Mouse (Mus musculus) monocyte, adult 5-6 weeks (primary cell): Measurements from ENCODE around the gene 9930111J21Rik1. TPM values are rescaled to one million over a fixed set of nuclear protein-coding genes. Genes with fewer than 3 reads are reported as not detected.
"Not testable (repeated sequence)": the region's sequence is repeated elsewhere in the genome, so short reads cannot be mapped to it uniquely, and the experiment has no call there.

Experiments used
- ATAC-seq: fragments of 153-309, 156-312 bp; replicated peaks from 2 replicates; pipeline ENCODE4 v1.8.0; 2017; ENCODE audit warnings: mild to moderate bottlenecking; ENCODE audit not compliant: low TSS enrichment, insufficient number of reproducible peaks, severe bottlenecking, poor library complexity, low FRiP score
- total RNA-seq: library from RNA; stranded (forward); fragments of 200-1000, 200-491, 200-594 nt; gene quantifications from 3 replicates; pipeline ENCODE4 v1.2.3, GENCODE M21; 2017

9930111J21Rik1 gene
- total RNA-seq, 1 experiment from 2014 or later, result 33.5 TPM

DNA sequence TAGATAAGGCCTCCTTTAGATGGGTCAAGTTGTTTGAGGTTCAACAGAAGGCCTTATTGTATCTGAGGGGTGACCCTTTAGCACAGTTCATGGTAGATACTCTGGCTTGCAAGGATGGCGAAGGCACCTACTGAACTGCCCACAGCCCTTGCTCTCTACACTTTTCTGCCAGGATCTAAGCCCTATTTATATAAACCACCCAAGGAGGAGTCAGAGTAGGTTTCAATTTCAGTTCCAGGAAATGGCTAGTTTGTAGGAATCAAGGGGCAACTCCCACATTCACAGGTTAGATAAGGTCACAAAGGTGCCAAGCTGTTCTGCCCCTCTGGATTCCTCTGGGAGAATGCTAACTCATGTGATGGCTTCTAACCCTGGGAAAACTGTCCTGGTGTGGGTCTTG, 51.1 kb downstream of the 9930111J21Rik1 start:
- 0 out of 2 replicates have a peak, but pooled peaks have one; percentile 13 for ATAC-seq

DNA sequence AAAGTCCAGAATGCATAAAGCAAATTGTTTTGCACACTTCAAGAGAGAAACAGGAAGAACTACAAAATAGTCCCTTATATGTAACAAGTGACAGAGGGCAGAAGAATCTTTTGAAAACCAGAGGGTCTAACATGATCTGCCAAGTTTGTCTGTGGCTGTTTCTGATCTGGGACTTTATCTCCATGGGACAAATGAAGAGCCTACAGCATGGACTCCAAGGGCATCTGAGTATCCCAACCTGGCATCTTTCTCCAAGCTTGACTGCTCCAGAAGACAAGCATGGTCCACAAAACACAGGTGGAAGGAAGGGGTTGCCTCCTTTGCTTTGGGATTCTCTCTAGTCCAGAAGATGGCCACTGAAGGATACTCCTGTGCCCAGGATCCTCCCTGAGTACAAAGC, 52.8 kb downstream of the 9930111J21Rik1 start:
- ATAC-seq, result not testable (repeated sequence)

DNA sequence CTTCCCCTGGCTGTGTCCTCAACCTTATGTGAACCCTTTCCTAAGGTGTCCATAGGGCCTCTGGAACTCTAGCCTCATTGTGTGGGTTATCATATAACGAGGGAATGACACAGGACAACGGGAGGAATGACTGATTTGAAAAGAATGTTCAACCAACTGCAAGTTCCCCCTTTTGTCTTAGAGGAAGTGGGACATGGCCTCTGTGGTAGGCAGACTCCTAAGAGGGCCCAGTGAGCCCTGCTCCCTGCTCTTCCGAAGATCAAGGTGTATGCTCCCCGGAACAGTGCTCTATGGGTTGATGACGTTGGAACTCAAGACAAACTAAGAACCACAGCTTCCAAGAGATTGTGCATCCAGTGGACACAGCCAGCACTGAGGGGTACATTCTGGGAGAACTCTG, 55.4 kb downstream of the 9930111J21Rik1 start:
- ATAC-seq, result peak; percentile 62

DNA sequence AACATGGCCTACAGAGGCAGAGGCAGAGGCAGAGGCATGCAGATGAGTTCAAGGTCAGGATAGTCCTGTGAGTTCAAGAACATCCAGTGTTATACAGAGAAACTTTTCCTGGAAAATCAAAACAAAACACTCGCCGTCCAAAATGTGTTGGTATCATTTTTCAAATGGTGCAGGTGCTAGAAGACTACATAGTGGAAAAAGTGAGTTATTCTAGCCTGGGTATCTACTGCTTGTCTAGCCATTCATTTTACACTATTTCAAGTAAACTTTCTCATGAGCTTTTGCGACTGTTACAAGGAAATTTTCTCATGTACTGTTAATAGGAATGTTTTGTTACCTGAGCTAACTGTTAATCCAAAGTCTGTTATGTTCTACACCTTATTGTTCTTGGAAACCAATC, 60.8 kb downstream of the 9930111J21Rik1 start:
- no peak for ATAC-seq

DNA sequence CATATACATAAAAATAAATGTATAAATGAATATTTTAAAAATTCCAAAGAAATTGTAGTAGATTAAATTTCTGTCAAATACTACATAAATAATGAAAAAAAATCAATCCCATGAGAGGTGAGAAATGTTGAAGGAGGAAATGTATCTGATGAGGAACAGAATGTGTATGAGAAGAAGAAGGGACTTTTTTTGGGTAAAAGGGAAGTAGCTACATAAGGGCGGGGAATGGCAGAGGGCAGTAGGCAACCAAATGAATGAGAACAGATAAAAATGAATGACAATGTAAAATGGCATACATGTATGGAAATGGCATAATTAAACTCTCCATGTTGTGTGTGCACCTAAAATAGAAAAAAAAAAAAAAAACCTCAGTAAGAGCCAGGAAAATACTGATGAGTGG, 65.6 kb downstream of the 9930111J21Rik1 start:
- 0 out of 2 replicates have a peak, but pooled peaks have one; percentile 66 for ATAC-seq

DNA sequence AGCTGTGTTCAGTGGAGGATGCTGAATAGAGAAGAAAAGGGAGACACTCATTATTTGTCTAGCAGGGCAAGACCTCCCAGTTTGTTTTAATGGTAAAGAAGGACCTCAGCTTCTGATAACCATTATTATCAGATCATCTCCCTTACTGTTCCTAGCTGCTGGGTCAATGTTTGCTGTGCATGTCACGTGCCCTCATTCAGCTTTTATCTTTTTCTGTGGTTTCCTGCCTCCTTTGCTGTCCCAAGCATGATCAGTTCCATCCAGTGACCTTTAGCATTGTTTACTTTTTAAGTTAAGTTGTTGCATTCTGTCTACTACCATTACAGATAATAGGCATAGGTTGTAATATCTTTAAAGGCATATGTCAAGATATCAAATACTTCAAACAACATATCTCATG, 70.7 kb downstream of the 9930111J21Rik1 start:
- no peak for ATAC-seq

DNA sequence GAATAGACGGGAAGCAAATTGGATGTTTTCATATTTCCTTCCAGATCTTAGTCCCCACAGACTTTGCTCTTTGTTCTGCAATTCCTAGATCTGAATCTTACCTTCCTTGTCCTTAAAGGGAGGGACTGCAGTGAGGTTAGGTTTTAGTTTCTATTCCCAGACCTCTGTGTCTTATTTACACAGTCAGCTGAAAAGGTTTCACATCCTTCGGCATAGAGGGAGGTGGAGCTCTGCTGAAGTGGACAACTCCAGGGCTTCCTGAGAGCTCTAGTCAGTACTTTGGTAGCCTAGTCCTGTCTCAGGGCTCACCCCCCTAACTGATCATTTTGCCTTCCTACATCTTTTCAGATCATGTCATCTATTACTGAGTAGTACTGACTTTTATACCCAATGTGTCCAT, 77.2 kb downstream of the 9930111J21Rik1 start, which contains the start of gene Gm5431:
Gene Gm5431, minus strand, starts transcription at position 194 of the 400 bp plus-strand sequence.
- ATAC-seq, result peak; percentile 56

DNA sequence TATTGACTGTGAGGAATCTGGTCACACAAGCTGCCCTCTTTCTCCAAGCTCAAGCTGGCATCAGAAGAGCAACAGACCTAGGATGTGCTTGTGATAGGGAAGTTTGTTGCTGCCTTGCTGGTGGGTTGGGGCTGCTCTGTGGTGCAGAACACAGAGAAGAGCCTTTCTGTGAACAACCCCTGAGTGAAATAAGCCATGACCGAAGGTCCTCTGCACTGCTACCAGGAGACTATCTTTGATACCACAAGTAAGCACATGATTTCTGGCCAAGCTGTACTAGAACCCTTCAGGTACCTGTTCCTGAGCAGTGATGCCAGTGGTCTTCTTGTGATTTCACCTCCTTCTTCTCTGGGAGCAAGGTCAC, 77.6 kb downstream of the 9930111J21Rik1 start:
- ATAC-seq, result peak; percentile 14; the same call in 1 of the 2 replicates

DNA sequence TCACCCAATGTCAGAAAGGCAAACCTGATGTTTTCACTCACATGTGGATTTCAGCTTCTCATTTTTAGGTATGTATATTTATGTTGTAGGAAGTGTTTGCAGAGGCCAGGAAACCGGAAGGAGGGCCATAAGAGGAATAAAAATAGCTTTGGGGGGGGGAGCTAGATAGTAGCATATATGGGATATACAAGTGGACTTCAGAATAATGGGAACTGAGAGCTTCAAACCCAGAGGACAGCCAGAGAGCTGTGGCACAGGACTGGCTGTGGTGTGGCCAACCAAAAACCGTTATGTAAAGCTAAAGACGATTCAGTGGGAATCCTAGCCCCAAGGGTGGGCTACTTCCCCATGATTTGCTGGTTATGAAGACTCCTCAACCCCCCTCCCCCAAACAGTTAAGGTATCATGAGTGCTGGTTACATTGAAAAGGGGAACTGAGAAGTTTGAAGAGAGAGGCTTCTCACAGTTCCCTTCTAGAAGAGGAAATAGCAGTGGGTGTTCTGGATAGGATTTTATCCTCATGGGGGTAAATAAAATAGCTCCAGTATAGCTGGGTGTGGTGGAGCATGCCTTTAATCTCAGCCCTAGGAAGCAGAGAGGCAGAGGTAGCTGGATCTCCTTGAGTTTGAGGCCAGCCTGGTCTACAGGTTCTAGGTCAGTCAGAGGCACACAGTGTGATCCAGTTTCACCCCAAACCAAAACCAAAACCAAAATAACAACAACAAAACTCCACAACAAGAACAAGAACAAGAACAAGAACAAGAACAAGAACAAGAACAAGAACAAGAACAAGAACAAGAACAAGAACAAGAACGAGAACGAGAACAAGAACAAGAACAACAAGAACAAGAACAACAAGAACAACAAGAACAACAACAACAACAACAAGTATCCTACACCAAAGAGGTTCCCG, 78.3 kb downstream of the 9930111J21Rik1 start:
- ATAC-seq, result peak; percentile 85

DNA sequence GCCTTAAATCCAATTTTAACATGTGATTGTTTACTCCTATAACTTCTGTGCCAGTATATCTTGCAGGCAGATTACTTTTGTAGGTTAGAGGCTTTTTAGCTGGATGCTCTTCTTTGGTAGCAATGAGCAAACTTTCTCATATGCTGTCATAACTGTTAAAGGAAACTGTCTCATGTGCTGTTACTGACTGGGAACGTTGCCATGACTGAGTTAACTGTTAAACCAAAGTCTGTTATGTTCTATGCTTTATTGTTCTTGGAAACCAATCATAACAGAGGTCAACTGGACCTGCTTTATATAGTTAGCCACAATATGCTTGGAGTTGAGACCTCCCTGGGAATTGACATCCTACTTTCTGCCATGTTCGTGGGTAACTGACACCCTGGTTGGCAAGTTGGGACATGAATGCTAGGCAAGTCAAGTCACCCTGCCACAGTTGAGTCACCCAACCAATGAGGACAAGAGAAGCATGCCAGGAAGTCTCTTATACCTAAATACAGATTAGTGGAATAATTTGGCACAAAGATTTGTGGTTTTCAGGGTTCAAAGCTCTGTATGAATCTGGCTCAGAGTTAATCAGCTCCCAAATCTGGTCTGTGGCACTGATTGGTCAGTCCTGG, 80.3 kb downstream of the 9930111J21Rik1 start:
- no peak for ATAC-seq

Other genes with a start within 250 kb of the 9930111J21Rik1 start
- gene Rack1, start 179.1 kb downstream of the 9930111J21Rik1 start, total RNA-seq, result 995 to 1,435 TPM (median 1,367 TPM) in 3 replicates
- gene Trim41, start 162.0 kb downstream of the 9930111J21Rik1 start, total RNA-seq, result 52.9 to 85.7 TPM (median 59.4 TPM) in 3 replicates
- 9.4 to 15.9 TPM (median 15.5 TPM) in 3 replicates for gene Trim7, start 153.3 kb downstream of the 9930111J21Rik1 start, total RNA-seq
- 7.5 to 29.4 TPM (median 12.2 TPM) in 3 replicates for gene Gm12184, start 152.7 kb downstream of the 9930111J21Rik1 start, total RNA-seq
- gene Irgm1, start 107.7 kb downstream of the 9930111J21Rik1 start, total RNA-seq, result 36.6 to 51.0 TPM (median 48.9 TPM) in 3 replicates
- gene Gm5431, start 77.2 kb downstream of the 9930111J21Rik1 start, total RNA-seq, result 6.7 to 9.7 TPM (median 8.8 TPM) in 3 replicates
- 32.3 to 73.6 TPM (median 37.8 TPM) in 3 replicates for gene Psme2b, start 33.2 kb downstream of the 9930111J21Rik1 start, total RNA-seq
- gene Olfr56, start 509 bp downstream of the 9930111J21Rik1 start, total RNA-seq, result 0.29 to 2.8 TPM (median 0.85 TPM) in 3 replicates
- 0.10 to 1.4 TPM in 2 of 3 replicates, not detected in the other for gene Gm12185, start 12.8 kb upstream of the 9930111J21Rik1 start, total RNA-seq
- gene Tgtp1, start 14.8 kb upstream of the 9930111J21Rik1 start, total RNA-seq, result 1.3 to 3.0 TPM (median 1.7 TPM) in 3 replicates
- 84.2 to 227 TPM (median 114 TPM) in 3 replicates for gene 9930111J21Rik2, start 71.8 kb upstream of the 9930111J21Rik1 start, total RNA-seq
- 15.9 to 85.7 TPM (median 25.2 TPM) in 3 replicates for gene Tgtp2, start 84.8 kb upstream of the 9930111J21Rik1 start, total RNA-seq
- gene Ifi47, start 97.2 kb upstream of the 9930111J21Rik1 start, total RNA-seq, result 23.6 to 98.9 TPM (median 35.3 TPM) in 3 replicates
- not detected in 3 replicates for gene Olfr1396, start 135.5 kb upstream of the 9930111J21Rik1 start, total RNA-seq
- not detected in 3 replicates for gene Olfr1395, start 162.9 kb upstream of the 9930111J21Rik1 start, total RNA-seq
- not detected in 3 replicates for gene Olfr1394, start 175.0 kb upstream of the 9930111J21Rik1 start, total RNA-seq
- gene Btnl9, start 207.8 kb upstream of the 9930111J21Rik1 start, total RNA-seq, result 0.75 to 2.2 TPM (median 0.78 TPM) in 3 replicates
- 96.4 to 134 TPM (median 134 TPM) in 3 replicates for gene Zfp62, start 223.9 kb upstream of the 9930111J21Rik1 start, total RNA-seq